Mouse (Mus musculus) retina, postnatal 7 days (tissue): Measurements from ENCODE around the gene Ncln.
A peak's percentile ranks its signal among the peaks of the same experiment; 100 is the strongest.

ENCODE experiments used
- DNase-seq: peaks from one replicate; pipeline ENCODE4 v3.0.0-alpha.2; 2012; ENCODE audit warnings: low read depth, low spot score

The Ncln gene

DNA sequence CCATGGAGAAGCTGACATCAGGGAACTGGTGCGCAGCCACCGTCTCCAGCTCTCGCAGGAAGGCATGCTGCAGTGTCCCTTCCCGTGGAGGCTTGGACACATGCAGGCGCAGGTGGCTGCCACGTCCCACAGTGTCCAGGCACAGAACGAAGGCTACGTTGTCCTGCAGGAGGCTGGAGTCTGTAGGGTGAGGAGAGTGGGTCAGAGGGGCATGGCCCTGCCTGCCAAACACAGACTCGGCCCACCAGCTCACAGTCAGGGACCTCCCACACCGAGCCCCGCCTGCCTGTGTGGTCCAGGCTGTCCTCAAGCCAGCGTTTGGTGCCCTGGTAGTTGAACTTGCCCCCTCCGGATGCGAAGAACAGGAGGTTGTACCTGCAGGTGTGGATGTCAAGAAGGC is 6.3 kb downstream of the Ncln start:
- no peak for DNase-seq

DNA sequence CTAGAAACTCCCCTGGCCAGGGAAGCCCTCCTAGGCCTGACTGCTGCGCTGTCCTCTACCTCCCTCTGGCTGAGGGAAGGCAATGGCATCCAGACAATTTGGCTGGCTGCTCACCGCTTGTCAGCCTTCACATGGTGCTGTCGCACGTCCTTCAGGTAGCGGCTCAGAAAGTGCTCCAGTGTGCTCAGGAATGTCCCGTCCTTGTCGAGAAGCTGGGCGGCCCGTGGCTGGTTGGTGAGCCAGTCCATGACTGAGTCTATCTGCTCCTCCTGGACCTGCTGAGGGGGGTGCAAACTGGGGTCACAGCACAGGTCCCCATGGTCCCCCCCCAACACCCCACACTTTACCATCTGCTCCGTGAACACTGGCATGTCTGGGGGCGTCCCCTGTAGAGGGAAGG is 8.1 kb downstream of the Ncln start:
- no peak for DNase-seq

DNA sequence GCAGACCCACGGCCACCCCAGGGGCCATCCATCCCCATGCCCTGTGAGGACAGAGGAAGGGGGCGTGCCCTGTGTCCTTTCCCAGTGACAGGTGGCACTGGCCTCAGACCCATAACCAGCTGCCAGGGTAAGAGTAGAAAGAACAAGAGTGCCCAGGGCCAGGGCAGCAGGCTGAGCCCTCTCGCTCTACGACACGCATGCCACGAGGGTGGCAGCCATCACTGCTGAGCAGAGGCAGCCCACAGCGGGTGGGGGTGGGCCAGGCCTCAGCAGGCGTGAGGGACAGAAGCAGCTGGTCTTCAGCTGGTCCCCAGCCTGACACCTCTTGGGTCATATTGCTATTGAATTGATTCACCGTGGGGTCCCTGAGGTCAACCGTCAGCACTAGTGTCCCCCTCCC is 9.7 kb downstream of the Ncln start:
- no peak for DNase-seq

GRCm38 (mm10) chr10:81485479-81486018 is 10.6 kb downstream of the Ncln start:
- DNase-seq, result no peak

GRCm38 (mm10) chr10:81485060-81485449 is 11.1 kb downstream of the Ncln start:
- DNase-seq, result no peak

DNA sequence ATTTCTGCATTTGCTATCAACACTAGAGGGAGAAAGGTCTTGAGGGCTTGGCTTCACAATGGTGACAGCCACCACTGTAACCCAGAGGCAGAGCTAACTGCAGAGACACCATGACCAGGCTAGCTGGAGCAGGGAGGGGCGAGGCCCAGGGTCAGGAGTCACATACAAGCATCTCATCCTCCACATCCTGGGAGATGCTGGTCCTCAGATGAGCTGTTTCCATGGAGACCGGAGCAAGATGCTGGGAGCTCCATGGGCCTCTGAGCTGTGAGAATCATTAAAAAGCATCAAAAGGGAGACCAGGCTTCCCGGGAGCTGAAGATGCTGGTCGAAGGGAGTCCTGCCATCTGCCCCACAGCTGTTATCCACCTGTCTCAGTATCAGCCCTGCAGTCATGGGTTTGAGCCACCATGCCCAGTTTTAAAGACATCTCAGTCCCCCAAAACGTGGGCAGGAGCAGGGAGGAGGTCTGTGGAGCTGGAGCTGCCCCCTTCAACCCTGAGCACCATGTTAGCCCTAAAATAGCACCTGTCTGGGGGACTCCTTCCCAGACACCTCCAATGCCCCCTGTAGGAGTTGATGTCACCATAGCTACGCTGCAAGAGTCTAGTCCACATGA is 11.6 kb downstream of the Ncln start:
- DNase-seq, result no peak

- no peak for DNase-seq
Observed at GRCm38 (mm10) chr10:81483983-81484382, 12.2 kb downstream of the Ncln start.

GRCm38 (mm10) chr10:81482533-81482889 is 13.7 kb downstream of the Ncln start, which contains the start of gene Celf5:
Gene Celf5 (minus strand): TSS chr10:81482709.
- DNase-seq, result peak; percentile 42

DNA sequence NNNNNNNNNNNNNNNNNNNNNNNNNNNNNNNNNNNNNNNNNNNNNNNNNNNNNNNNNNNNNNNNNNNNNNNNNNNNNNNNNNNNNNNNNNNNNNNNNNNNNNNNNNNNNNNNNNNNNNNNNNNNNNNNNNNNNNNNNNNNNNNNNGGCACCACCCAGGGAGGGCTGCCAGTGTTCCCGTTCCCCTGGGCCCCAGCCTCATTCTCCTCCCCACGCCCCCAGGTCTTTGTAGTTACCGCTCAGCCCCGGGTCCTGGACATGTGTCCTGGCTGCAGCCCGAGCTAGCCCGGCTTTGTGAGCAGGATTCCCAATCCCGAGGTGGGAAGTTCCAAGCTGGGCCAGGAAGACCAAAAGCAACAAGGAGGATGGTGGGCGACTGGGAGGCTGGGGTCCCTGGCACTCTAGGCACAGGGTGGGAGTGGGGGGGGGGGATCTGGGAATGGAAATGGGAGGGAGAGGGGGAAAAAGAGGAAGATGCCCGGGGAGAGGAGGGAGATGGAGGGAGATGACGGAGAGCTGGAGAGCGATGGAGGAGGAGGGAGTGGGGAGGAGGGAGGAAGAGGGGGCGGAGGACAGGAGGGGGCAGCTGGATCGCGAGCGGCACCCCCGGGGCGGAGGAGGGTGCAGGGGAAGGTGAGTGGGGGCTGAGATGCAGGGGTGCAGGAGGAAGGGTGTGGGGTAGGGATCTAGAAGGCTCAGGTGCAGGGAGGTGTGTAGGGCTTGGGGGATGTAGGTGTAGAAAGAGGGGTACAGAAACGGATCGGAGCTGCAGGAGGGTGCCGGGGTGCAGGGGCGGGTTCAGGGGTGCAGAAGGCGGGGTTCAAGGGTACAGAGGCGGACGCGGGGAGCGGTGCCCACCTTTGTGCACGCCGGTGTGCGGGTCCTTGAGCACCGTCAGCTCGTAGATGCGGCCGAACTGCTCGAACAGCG is 14.3 kb downstream of the Ncln start:
- DNase-seq, result no peak

GRCm38 (mm10) chr10:81474461-81474860 is 21.7 kb downstream of the Ncln start:
- no peak for DNase-seq

DNA sequence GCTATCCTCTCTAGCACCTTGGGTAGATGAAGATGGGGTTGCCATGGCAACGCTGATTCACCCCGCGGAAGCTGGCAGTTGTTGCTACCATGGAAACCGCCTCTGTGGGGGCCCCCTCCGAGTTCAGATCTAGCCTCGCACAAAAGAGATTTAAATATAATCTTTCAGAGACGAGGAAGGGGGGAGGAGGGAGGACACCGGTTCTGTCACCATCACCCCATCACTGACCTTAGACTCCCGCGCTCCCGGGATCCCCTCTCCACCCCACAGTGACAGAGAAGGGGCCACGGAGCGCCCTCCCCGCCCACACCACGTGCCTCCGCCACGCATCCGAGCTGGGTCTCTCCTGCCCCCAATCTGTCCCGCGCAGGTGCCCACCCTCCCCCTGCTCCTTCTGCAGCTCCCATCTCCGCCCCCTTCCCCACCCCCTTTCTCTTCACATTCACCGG is 23.2 kb downstream of the Ncln start:
- peak; percentile 42 for DNase-seq

- DNase-seq, result no peak
Observed at GRCm38 (mm10) chr10:81472403-81473002, 23.7 kb downstream of the Ncln start.

DNA sequence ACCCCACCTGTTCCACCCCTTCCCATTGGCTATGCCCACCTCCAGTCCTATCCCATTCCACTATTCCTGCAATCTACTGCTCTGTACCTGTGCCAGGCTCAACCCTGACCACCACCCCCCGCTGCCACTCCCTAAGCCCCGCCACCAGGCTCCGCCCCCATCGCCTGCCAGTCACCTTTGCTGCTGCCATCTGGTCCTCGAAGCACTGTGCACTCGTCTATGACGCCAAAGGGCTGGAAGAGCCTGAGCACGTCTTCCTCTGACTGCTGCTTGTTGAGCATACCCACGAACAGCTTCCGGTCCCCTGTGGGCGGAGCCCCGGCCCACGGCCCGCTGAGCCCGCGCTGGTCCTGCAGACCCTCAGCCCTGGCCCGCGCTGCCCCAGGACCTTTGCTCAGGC is 25.7 kb downstream of the Ncln start:
- no peak for DNase-seq

DNA sequence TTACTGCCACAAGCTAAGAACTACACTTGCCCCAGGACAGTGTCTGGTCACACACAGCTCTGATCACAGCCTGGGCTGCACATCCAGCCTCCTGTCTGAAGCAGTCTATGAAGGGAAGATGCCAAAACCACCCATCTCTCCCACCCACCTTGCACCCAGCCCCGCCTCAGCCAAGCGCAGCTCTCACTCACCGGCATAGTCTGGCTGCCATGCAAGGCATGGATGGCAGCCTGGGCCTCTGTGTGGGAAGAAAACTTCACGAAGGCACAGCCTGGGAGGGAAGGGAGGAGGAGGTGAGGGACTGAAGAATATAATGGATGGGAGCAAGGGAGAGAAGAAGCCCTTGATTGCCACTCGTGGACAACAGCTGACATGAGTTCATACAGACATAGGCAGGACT is 26.9 kb downstream of the Ncln start:
- DNase-seq, result no peak

DNA sequence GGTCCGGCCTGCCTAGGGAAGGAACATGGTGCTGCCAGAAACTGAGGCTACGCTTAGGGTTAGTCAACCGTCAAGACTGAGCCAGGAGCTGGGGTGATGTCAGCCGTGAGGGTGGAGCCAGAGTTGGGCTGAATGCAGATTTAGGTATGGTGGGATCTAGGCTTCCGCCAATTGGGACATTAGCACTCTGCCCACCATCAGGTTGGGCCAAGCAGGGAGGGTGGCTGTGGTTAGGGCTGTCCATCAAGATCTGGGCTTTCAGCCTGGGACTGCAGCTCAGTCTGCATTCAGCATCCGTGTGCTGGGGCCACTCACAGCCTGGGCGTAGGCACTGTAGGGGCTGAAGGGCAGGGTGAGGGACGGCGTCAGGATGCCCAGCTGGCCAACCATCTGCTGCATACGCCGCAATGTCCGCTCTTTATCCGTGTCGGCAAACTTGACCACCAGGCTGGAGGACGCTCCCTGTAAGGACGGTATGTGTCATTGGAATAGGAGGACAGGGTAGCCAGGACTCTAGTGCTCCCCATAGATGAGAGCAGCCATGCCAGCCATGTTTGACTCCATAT is 28.4 kb downstream of the Ncln start:
- no peak for DNase-seq

DNA sequence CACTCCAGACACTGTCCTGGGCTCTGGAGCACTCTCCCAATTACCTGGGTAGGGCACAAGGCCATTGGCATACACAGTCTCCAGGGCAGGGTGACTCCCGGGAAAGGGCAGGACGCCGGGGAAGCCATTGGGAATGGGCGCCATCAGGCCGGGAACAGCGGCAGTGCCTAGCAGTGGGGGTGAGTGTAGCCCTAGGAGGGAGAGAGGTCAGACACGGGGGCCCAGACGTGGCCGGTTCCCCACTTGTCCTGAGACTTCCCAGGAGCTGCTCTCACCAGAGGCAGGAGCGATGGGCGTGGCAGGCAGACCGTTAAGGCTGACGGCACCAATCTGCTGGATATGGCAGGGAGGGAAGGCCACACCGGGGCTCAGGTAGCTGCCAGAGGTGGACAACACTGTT is 29.3 kb downstream of the Ncln start:
- DNase-seq, result no peak

- DNase-seq, result no peak
Observed at GRCm38 (mm10) chr10:81466066-81466465, 30.1 kb downstream of the Ncln start.

DNA sequence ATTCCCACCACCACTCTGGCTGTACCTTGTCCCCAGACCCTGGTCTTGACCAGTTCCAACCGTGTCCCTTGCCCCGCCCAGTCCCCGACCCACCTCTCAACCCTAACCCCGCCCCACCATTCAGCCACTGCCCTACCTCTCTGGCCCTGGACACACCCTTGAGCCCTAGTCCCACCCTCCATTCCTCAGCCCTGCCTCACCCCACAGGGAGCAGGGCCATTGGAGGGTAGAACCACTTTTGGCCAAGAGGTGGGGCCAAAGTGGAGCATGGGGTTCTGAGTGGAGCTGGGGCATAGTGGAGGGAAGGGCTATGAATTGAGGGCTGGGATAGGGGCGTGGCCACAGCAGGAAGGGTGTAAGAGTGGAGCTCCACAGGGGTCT is 30.9 kb downstream of the Ncln start:
- DNase-seq, result no peak

DNA sequence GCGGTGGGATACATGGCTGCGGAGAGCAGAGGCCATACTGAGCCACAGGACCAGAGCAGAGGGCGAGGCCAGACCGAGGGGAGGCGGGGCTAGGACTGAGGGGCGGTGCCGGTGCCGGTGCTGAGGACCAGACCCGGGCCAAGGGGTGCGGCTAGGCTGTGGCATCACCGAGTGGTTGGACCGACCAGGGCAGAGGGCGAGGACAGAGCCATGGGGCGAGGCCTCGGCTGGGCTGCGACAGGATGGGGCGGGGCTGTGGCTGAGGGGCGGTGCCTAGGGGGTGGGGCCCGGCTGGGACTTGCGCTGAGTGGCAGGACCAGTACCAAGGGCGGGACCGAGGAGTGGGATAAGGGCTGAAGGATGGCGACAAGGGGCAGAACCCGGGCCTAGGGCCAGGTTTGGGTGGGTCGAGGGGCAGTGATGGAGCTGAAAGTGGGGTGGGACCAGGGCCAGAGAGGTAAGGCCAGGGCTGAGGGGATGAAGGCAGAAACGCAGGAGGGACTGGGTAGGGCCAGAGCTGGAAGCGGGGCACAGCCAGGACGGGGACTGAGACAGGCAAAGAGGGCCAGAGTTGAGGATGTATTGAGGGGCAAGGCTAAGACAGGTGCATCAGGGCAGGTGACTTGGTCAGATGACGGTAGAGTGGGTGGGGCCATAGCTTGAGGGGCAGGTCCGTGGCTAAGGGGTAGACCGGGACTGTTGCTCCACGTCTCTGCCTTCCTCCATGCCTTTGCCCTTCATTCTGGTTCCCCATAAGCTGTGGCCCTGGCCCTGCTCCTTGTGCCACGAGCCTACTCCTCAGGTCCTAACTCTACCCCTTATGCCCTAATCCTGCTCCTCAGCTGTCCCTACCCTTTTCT is 31.6 kb downstream of the Ncln start:
- no peak for DNase-seq

DNA sequence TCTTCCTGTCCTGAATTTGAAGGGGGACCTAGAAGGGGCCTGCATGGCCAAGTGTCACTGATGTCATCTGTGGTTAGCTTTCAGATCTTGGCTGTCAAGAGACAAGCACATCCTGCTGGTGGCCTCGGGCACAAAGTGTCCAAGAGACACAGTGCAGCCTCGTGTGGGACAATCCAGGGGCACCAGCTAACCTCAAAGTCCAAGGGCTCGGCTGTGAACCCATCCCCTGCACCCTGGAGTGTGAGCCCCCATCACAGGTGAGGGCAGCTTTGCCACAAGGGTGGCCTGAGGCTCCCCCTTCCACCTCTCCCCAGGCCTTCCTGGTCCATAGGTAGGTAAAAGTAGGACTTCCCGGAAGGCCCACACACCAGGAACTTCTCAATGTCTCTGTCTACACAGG is 32.7 kb downstream of the Ncln start:
- no peak for DNase-seq

DNA sequence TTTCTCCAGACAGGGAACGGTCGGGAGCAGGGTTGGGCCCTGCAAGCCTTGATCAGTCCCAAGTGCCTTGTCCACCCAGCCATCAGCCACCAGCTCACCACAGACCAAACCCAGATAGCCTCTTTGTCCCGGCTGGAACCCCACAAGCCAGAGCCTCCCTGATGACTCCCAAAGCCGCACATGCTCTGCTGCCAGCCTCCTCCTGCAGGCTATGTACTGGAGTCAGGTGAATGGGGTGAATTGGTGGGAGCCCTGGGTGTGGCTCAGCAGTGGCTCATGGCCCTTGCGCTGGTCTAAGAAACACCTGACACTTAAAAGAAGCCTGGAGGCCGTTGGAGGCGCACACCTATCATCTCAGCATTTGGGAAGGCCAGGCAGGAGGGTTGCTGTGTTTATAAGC is 33.3 kb downstream of the Ncln start:
- no peak for DNase-seq
